Mouse (Mus musculus): Measurements from ENCODE around the gene Bcan.

DNA sequence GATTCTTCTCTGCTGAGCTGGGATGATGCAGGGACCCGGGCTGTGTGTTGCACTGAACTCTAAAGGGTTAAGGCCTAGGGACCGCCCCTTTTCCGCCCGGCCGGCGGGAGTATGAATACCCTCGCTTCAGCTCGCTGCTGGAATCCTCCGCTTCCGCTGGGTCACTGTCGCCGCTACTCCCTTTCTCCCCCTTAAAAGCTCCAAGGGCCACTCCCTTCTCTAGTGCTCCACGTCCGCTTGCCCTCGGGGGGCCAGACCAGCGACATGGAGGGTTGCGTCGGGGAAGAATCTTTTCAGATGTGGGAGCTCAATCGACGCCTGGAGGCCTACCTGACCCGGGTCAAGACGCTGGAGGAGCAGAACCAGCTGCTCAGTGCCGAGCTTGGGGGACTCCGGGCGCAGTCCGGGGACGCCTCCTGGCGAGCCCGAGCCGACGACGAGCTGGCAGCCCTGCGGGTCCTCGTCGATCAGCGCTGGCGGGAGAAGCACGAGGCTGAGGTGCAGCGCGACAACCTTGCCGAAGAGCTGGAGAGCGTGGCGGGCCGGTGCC, 29.0 kb downstream of the Bcan start, which contains the start of gene Nes:
- TF ChIP-seq CTCF (IDR thresholded peaks at IDR 0.05; ENCODE audit: low read depth) (no peak), EP300 (IDR thresholded peaks at IDR 0.05; ENCODE audit: low read depth) (no peak)
